Mouse (Mus musculus): ENCODE data around the gene Hoxc8. TPM values are rescaled to one million over a fixed set of nuclear protein-coding genes. Genes with fewer than 3 reads are reported as not detected.

Gene Hoxc8
- polyA plus RNA-seq, 1 experiment: not detected

GRCm38 (mm10) chr15:102963671-102964640, 26.5 kb upstream of the Hoxc8 start:
- no peak overlapping the region for H3K4me3 ChIP-seq (ENCODE audit: insufficient read depth, low read length)
- TF ChIP-seq CTCF (IDR thresholded peaks at IDR 0.05; ENCODE audit: extremely low read depth, insufficient read depth, low read length): no peak
- TF ChIP-seq POLR2A (IDR thresholded peaks at IDR 0.05; ENCODE audit: extremely low read depth, insufficient read depth, low read length): no peak

GRCm38 (mm10) chr15:102965003-102965891, 25.2 kb upstream of the Hoxc8 start:
- Histone ChIP-seq H3K27ac (ENCODE audit: insufficient read depth, low read length) (no peak overlapping the region), H3K4me3 (ENCODE audit: insufficient read depth, low read length) (no peak overlapping the region), H3K4me1 (ENCODE audit: control insufficient read depth, insufficient read depth, low read length) (no peaks in the 10 kb centered on the region)
- no peak for TF ChIP-seq CTCF (IDR thresholded peaks at IDR 0.05; ENCODE audit: extremely low read depth, insufficient read depth, low read length)
- TF ChIP-seq POLR2A (IDR thresholded peaks at IDR 0.05; ENCODE audit: extremely low read depth, insufficient read depth, low read length): no peak

More at GRCm38 (mm10) chr15:102963671-102964640, 26.5 kb upstream of the Hoxc8 start:
- H3K4me1 ChIP-seq (ENCODE audit: control insufficient read depth, insufficient read depth, low read length): no peaks in the 10 kb centered on the region
- H3K27ac ChIP-seq (ENCODE audit: insufficient read depth, low read length): no peak overlapping the region

GRCm38 (mm10) chr15:102965892-102966775, 24.3 kb upstream of the Hoxc8 start:
- TF ChIP-seq POLR2A (IDR thresholded peaks at IDR 0.05; ENCODE audit: extremely low read depth, insufficient read depth, low read length) (no peak), CTCF (IDR thresholded peaks at IDR 0.05; ENCODE audit: extremely low read depth, insufficient read depth, low read length) (no peak)
- no peak overlapping the region for H3K27ac ChIP-seq (ENCODE audit: insufficient read depth, low read length)
- no peak overlapping the region for H3K4me3 ChIP-seq (ENCODE audit: insufficient read depth, low read length)
- H3K4me1 ChIP-seq (ENCODE audit: control insufficient read depth, insufficient read depth, low read length): no peaks in the 10 kb centered on the region

DNA sequence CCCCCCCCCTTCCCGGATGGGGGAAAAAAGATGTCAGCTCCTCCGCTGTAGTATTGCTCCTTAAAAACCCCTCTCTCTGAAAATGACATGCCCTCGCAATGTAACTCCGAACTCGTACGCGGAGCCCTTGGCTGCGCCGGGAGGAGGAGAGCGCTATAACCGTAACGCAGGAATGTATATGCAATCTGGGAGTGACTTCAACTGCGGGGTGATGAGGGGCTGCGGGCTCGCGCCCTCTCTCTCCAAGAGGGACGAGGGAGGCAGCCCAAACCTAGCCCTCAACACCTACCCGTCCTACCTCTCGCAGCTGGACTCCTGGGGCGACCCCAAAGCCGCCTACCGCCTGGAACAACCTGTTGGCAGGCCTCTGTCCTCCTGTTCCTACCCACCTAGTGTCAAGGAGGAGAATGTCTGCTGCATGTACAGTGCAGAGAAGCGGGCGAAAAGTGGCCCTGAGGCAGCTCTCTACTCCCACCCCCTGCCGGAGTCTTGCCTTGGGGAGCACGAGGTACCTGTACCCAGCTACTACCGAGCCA, 23.6 kb upstream of the Hoxc8 start, which contains the start of gene Hoxc10:
TSS of gene Hoxc10 (plus strand) at position 21 of the 536 bp plus-strand sequence.
- Histone ChIP-seq H3K4me1 (ENCODE audit: control insufficient read depth, insufficient read depth, low read length) (no peaks in the 10 kb centered on the region), H3K27ac (ENCODE audit: insufficient read depth, low read length) (no peak within 1 kb of the TSS), H3K4me3 (ENCODE audit: insufficient read depth, low read length) (no peak within 1 kb of the TSS)
- TF ChIP-seq POLR2A (IDR thresholded peaks at IDR 0.05; ENCODE audit: extremely low read depth, insufficient read depth, low read length) (no peak), CTCF (IDR thresholded peaks at IDR 0.05; ENCODE audit: extremely low read depth, insufficient read depth, low read length) (no peak)

GRCm38 (mm10) chr15:102967312-102967510, 23.2 kb upstream of the Hoxc8 start, which contains the start of gene Hoxc5:
Gene Hoxc5, plus strand, starts transcription at chr15:102967443.
- H3K4me3 ChIP-seq (ENCODE audit: insufficient read depth, low read length): no peak within 1 kb of the TSS
- no peaks in the 10 kb centered on the region for H3K4me1 ChIP-seq (ENCODE audit: control insufficient read depth, insufficient read depth, low read length)
- TF ChIP-seq POLR2A (IDR thresholded peaks at IDR 0.05; ENCODE audit: extremely low read depth, insufficient read depth, low read length) (no peak), CTCF (IDR thresholded peaks at IDR 0.05; ENCODE audit: extremely low read depth, insufficient read depth, low read length) (no peak)
- H3K27ac ChIP-seq (ENCODE audit: insufficient read depth, low read length): no peak within 1 kb of the TSS

GRCm38 (mm10) chr15:102967511-102968397, 22.7 kb upstream of the Hoxc8 start:
- Histone ChIP-seq H3K4me1 (ENCODE audit: control insufficient read depth, insufficient read depth, low read length) (no peaks in the 10 kb centered on the region), H3K27ac (ENCODE audit: insufficient read depth, low read length) (no peak overlapping the region), H3K4me3 (ENCODE audit: insufficient read depth, low read length) (no peak overlapping the region)
- TF ChIP-seq POLR2A (IDR thresholded peaks at IDR 0.05; ENCODE audit: extremely low read depth, insufficient read depth, low read length) (no peak), CTCF (IDR thresholded peaks at IDR 0.05; ENCODE audit: extremely low read depth, insufficient read depth, low read length) (no peak)

DNA sequence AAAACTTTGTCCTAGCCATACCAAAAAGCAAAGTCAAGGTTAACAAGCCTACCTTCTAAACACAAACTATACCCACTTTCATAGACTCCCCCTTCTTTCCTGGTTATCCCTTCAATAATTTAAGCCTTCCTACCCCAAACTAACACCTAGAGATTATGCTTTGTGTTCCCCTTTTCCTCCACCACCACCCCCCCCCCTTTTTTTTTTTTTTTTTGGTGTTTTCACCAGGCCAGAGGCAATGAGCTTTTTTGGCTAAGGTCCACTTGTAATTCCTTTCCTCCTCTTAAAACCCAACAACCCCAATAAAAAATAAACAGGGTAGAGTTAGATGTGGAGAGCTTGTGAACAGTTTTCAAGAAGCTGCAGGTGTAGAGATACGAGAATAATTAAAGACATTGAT, 21.1 kb upstream of the Hoxc8 start:
- H3K4me1 ChIP-seq (ENCODE audit: control insufficient read depth, insufficient read depth, low read length): no peaks in the 10 kb centered on the region
- H3K27ac ChIP-seq (ENCODE audit: insufficient read depth, low read length): no peak overlapping the region
- H3K4me3 ChIP-seq (ENCODE audit: insufficient read depth, low read length): no peak overlapping the region
- TF ChIP-seq CTCF (IDR thresholded peaks at IDR 0.05; ENCODE audit: extremely low read depth, insufficient read depth, low read length) (no peak), POLR2A (IDR thresholded peaks at IDR 0.05; ENCODE audit: extremely low read depth, insufficient read depth, low read length) (no peak)

DNA sequence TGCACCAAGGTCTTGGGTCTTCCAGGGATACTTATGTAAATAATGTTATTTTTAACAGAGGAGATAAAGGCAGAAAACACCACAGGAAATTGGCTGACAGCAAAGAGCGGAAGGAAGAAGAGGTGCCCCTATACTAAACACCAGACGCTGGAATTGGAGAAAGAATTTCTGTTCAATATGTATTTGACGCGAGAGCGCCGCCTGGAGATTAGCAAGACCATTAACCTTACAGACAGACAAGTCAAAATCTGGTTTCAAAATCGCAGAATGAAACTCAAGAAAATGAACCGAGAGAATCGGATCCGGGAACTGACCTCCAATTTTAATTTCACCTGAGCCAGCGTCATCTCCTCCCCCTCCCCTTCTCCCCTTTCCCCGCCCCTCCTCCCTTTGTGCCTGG, 19.7 kb upstream of the Hoxc8 start:
- no peaks in the 10 kb centered on the region for H3K4me1 ChIP-seq (ENCODE audit: control insufficient read depth, insufficient read depth, low read length)
- TF ChIP-seq POLR2A (IDR thresholded peaks at IDR 0.05; ENCODE audit: extremely low read depth, insufficient read depth, low read length): no peak
- TF ChIP-seq CTCF (IDR thresholded peaks at IDR 0.05; ENCODE audit: extremely low read depth, insufficient read depth, low read length): no peak
- no peak overlapping the region for H3K4me3 ChIP-seq (ENCODE audit: insufficient read depth, low read length)
- no peak overlapping the region for H3K27ac ChIP-seq (ENCODE audit: insufficient read depth, low read length)
